Mouse (Mus musculus) heart, adult 9 months (tissue): ENCODE results near the gene Evi5l.
"Not testable (repeated sequence)": the region's sequence is repeated elsewhere in the genome, so short reads cannot be mapped to it uniquely, and the experiment has no call there.

Experiments used
- DNase-seq, 2 experiments: peaks; one replicate each; pipeline ENCODE4 v3.0.0; 2022; ENCODE audit warnings: low spot score in 2 of 2

The Evi5l gene

GRCm38 (mm10) chr8:4238434-4239192, 72.2 kb downstream of the Evi5l start, which contains the start of the genes Map2k7 and Gm49320:
Gene Map2k7, plus strand, starts transcription at chr8:4238740.
Gene Gm49320, plus strand, starts transcription at chr8:4238865.
- DNase-seq: peak; percentile 100

DNA sequence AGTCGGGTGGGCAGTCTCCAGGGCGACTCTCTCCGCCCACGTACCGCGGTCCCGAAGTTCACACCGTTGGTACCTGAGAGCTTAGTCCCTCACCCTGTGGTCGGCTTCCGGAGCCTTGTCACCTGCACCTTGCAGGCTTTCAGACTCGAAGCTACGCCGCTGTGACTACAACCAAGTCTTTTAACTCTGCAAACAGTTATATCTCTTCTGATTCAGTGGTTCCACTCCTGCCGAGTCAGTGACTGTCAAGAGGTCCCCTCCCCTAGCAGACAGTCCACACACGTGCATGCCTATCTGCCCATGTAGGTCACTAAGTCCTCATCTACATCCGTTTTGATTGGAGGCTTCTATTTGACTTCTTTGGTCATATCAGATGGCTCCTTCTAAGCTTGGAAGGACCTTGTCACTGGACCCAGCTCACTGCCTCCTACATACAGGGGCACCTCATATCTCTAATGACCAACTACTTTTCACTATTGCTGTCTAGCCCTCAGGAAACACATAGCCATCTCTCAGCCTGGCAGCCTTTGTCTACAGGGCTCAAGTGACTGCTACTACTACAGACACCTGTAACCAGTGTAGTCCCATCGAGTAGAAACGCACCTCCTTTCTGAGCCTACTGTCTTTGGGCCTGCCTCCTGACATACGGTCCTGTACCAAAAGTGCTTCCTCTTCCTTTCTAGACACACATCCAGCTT, 73.0 kb downstream of the Evi5l start:
- peak in 1 of 2 experiments; percentile 25 for DNase-seq

GRCm38 (mm10) chr8:4245061-4245460, 78.7 kb downstream of the Evi5l start:
- DNase-seq: no peak

DNA sequence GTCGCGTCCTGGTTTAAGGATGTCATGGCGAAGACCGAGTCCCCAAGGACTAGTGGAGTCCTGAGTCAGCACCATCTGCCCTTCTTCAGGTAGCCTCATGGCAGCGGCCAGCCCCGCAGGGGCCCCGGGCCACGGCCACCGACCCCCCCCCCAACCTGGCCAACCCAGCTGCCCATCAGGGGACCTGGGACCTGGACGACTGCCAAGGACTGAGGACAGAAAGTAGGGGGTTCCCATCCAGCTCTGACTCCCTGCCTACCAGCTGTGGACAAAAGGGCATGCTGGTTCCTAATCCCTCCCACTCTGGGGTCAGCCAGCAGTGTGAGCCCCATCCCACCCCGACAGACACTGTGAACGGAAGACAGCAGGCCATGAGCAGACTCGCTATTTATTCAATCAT, 79.4 kb downstream of the Evi5l start:
- no peak for DNase-seq

DNA sequence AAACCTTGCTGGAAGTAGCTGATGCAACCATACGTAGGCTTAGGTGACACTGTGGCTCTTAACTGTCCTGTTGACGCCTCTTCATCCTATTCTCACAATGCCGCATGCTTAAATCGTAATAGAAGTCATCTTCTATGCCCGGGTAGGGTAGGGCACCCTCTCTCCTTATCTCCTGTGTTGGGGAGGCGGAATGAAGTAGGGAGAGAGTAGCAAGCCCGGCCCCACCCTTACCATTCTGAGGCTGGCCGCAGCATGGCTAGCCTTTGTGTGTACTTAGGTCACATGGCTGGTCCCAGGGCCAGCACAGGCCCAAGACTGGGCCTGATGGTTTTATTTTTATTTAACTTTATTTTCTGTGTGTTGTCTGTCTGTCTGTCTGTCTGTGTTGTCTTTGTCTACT, 80.9 kb downstream of the Evi5l start:
- DNase-seq: no peak

DNA sequence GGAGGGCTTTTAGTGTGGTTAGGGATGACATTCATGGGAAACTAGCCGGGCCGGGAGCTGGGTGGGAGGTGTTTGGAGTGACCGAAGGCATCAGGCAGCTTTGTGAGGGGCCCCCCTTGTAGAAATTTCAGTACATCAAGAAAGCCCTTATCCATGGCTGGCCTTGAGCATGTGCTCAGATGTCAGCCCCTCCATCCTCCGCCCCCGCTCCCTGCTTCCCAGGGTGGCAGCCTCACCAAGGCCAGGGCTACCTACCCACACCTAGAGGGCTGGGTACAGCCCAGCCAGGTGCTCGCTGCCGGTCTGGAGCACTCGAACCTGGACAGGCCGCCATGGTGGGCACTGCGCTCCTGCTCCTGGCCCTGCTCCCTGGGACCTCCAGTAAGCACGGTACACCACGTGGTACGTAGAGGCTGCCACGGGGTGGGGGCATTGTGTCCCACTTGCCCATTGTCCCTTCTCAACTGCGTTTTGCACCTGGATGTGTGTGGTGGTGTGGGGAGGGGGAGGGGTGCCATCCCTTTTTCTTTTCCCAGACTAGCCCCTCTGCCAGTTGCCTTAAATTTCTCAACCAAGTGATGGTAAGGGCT, 81.7 kb downstream of the Evi5l start, which contains the start of gene Tgfbr3l:
TSS of gene Tgfbr3l (plus strand) at position 264 of the 590 bp plus-strand sequence.
- no peak for DNase-seq

DNA sequence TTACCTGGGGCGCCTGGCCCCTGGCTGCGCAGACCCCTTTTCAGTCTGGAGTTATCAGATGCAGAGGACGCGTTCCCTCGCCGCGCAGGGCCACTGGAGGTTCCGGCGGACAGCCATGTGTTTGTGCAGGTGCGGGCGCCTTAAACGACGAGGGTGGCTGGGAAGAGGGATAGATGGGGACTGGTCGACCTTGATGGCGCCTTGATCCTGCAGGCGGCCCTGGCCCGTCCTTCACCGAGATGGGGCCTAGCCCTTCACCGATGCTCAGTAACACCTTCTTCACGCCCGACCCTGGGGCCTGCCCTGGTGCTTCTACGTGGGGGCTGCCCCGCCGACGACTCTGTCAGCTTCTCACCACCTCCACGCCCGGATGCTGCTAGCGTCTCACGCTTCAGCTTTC, 82.8 kb downstream of the Evi5l start:
- no peak for DNase-seq

DNA sequence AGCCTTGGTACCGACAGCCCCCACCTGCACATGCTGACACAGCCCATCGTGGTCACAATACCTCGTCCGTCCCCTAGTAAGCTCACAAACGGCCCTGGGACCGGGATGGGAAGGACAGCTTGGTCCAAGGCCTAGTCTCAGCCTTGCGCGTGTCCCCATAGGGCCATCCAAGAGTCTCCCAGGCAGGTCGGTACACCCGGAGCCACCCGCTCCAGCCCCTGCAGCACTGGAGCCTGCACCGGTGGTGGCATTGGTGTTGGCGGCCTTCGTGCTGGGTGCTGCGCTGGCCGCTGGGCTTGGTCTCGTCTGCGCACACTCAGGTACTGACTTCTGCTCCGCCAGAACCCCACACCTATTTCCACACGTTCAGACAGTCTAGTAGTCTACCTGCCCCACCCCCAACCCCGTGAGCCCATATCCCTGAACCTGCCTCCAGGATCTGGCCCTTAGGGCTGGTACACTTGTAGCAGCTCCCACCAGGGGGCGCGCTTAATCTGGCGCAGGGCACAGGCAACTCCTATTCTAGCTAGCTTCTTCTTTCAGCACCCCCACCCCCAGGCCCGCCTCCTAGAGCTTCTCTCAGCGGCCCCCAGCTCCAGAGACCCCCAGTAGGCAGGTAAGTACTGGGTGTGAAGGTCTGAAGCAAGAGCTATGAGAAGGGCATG, 84.1 kb downstream of the Evi5l start:
- DNase-seq: peak; percentile 52 to 74

DNA sequence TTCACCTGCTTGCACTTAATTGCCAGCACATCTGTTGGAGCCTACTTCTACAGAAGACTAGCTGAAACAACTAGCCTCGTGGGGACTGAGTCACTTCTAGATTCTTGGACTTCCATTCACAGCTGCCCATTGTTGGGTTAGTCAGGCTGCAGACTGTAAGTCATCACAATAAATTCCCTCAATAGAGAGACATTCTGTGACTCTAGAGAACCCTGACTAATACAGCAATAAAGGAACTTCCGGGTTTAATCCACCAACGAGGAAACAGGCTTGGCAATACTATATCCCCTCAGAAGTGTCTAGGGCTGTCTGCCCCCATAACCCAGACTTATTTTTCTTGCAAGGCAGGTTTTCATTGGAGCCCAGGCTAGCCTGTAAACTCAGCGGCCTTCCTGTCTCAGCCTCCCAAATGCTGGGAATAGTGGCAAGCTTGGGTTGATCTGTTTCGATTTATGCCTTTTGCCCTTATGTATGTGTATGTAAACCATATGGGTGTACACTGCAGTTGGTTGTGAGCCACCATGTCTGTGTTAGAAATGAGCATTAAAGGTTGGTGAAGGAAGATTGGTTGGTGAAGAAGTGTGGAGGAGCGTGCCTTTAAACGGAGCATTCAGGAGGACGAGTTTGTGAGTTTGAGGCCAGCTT, 85.9 kb downstream of the Evi5l start:
- no peak for DNase-seq

DNA sequence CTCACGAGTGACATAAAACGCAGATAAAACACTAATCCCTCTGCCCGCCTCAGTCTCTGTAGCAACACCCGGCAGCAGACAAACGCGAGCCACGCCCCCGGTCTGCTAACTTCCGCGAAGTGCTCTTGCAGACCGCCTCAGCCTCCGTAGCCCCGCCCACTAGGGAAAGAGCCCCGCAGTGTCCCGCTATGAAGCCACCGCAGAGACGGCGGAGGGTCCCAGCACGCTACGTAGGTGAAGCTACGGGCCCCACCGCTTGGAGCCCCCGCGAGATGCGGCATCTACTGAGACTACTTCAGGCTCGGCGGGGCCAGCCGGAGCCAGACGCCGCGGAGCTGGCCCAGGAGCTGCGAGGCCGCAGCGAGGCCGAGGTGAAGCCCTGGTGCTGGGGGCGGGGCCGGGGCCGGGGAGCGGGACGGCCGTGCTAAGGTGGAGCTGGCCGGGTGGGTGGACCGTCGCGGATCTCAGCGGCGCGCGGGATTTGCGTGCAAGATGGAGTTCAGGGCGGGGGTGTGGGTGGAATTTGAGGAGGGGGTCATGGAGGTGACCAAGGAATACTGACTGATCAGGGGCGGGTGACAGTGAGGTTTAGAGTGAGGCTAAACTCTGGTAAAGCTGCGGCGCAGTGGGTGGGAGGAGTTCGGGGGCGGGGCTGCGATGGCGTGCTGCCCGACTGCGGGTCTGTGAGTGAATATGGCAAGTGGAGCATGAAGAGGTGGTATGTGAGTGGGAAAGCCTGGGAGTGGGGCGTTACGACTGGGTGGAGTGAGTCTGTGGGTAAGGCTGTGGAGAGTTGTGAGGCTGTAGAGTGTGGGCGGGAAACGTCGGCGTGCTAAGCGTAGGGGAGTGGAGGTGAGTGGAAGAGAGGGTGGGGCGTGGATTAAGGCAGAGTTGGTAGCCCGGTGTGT, 86.8 kb downstream of the Evi5l start, which contains the start of gene Snapc2:
TSS of gene Snapc2 (plus strand) at position 147 of the 908 bp plus-strand sequence.
- DNase-seq: peak; percentile 94 to 96

DNA sequence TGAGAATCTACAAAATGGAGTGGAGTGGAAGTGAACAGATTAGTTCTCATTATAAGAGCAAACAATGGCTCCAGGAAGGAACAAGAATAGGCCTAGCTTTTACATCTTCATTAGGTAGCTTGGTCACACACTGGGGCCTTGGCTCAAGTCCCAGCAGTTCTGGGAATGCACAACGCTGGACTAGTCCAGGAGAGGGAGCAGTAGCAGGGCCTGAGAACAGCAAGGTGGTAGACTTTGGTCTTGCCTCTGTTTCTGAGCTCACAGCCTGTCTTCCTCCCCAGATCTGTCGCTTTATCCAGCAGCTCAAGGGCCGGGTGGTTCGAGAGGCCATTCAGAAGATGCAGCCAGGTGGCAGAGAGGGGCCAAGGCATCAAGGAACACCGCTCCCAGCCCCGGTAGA, 87.6 kb downstream of the Evi5l start:
- peak in 1 of 2 experiments; percentile 42 for DNase-seq

GRCm38 (mm10) chr8:4255471-4255870, 89.1 kb downstream of the Evi5l start:
- not testable (repeated sequence) for DNase-seq

GRCm38 (mm10) chr8:4256911-4257310, 90.5 kb downstream of the Evi5l start:
- DNase-seq: no peak

GRCm38 (mm10) chr8:4257350-4257749, 91.0 kb downstream of the Evi5l start:
- DNase-seq: no peak

GRCm38 (mm10) chr8:4258233-4258632, 91.9 kb downstream of the Evi5l start:
- peak; percentile 40 to 48 for DNase-seq

DNA sequence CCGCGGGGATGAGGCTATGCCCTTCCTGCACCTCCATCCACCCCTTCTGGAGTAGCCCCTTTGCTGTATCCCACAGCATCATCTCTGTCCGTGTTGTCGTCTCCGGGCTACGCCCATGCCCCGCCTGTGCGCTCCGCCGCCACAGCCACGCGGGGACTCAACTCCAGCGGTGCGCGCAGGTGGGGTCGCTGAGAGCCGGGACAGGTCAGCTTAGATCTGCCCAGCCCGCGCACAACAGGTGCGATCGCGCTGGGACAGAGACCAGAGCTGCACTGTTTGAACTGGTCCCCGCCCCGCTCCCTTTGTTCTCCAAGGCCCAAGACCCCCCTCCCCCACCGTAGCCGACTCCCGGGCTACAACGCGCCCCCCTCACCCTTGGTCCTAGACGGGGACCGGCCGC, 92.3 kb downstream of the Evi5l start:
- no peak for DNase-seq

GRCm38 (mm10) chr8:4259125-4259804, 92.9 kb downstream of the Evi5l start, which contains the start of gene Ctxn1:
Gene Ctxn1, minus strand, starts transcription at chr8:4259274.
- DNase-seq: peak; percentile 89 to 92

DNA sequence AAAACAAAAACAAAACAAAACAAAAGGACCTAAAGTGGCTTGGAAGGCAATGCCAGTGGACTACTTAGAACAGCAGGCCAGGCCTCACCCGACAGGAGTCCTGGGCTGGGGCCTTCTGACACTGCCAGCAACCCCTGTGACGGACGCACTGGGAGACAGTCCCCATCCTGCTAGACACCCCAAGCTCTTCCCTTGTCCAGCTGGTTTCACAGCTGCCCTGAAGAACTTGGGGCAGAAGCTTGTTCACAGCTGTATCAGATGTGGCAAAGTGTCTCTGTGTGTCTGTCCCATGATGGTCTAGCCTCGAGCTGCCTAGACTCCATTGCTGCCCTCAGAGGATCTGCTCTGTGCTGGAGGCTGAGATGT, 93.4 kb downstream of the Evi5l start:
- DNase-seq: no peak
